Comparison of ENCODE assay signal across 10 mouse cellular contexts in genomic region chr2:30836238-30836990, GRCm38 (mm10). TPM values are rescaled to one million over a fixed set of nuclear protein-coding genes. Genes with fewer than 3 reads are reported as not detected.
A peak's percentile ranks its signal among the peaks of the same experiment; 100 is the strongest.
DNase-seq lines count a peak whose midpoint lies in the region; ATAC-seq lines count a peak whose summit lies in the region.
"Had no signal": no experiment of that assay in that cellular context is flagged by ENCODE, and none has a peak within 500 bp of the region (broad histone marks: within the 10 kb centered on the region; RNA-seq: fewer than 3 reads in every experiment).

No protein-coding gene starts in this region.

- no peaks in the 10 kb centered on the region for H3K36me3 ChIP-seq in heart, embryonic 13.5 days
- H3K36me3 ChIP-seq in midbrain, embryonic 15.5 days (replicated peaks), result no peaks in the 10 kb centered on the region
- H3K36me3 ChIP-seq in midbrain, embryonic 14.5 days (ENCODE audit: control insufficient read depth, insufficient read depth, low read length), result no peaks in the 10 kb centered on the region
- no peaks in the 10 kb centered on the region for H3K36me3 ChIP-seq in forebrain, embryonic 15.5 days

- 20% methylated on average over 21 of the region's 21 CpGs for WGBS in heart, embryonic 13.5 days
- 16% methylated on average over 21 of the region's 21 CpGs for WGBS in midbrain, embryonic 15.5 days
- WGBS in midbrain, embryonic 14.5 days, result 17% methylated on average over 21 of the region's 21 CpGs
- 4% methylated on average over 20 of the region's 21 CpGs for WGBS in forebrain, embryonic 15.5 days

- peaks cover 43% of the 10 kb centered on the region for H3K4me1 ChIP-seq in heart, embryonic 13.5 days
- peaks cover 6% of the 10 kb centered on the region; the same call in 1 of the 2 replicates for H3K4me1 ChIP-seq in midbrain, embryonic 15.5 days
- H3K4me1 ChIP-seq in midbrain, embryonic 14.5 days (ENCODE audit: control insufficient read depth, insufficient read depth, low read length), result peaks cover 4% of the 10 kb centered on the region; the same call in 1 of the 2 replicates
- H3K4me1 ChIP-seq in forebrain, embryonic 15.5 days, result peaks cover 15% of the 10 kb centered on the region

- H3K27ac ChIP-seq in heart, embryonic 13.5 days (replicated peaks), result peak overlapping the region; percentile 33
- H3K27ac ChIP-seq in midbrain, embryonic 15.5 days, result no peak overlapping the region
- H3K27ac ChIP-seq in midbrain, embryonic 14.5 days (replicated peaks; ENCODE audit: low read depth, low read length), result no peak overlapping the region
- H3K27ac ChIP-seq in forebrain, embryonic 15.5 days (replicated peaks), result peak overlapping the region; percentile 50
- H3K27ac ChIP-seq: left cerebral cortex, adult 2 months had no signal

- H3K9ac ChIP-seq in heart, embryonic 13.5 days, result peak overlapping the region; percentile 56
- no peak overlapping the region for H3K9ac ChIP-seq in midbrain, embryonic 15.5 days
- no peak overlapping the region for H3K9ac ChIP-seq in midbrain, embryonic 14.5 days (replicated peaks; ENCODE audit: low read length)
- H3K9ac ChIP-seq in forebrain, embryonic 15.5 days (replicated peaks), result 0 out of 2 replicates have a peak overlapping the region, but pooled peaks have one; percentile 19

- H3K4me3 ChIP-seq in heart, embryonic 13.5 days, result 0 out of 2 replicates have a peak overlapping the region, but pooled peaks have one; percentile 2
- no peak overlapping the region for H3K4me3 ChIP-seq in midbrain, embryonic 15.5 days
- H3K4me3 ChIP-seq in midbrain, embryonic 14.5 days (replicated peaks; ENCODE audit: low read depth, low read length), result no peak overlapping the region
- H3K4me3 ChIP-seq in forebrain, embryonic 15.5 days, result no peak overlapping the region
- H3K4me3 ChIP-seq: left cerebral cortex, adult 2 months had no signal

- no peak for DNase-seq in heart, adult 11 months
- no peak for DNase-seq in midbrain, embryonic 14.5 days
- DNase-seq in retina, embryonic 14.5 days (ENCODE audit: low spot score), result peak; percentile 63
- DNase-seq in thymus, postnatal 25 days, result no peak
- no peak for DNase-seq in left cerebral cortex, adult 9 months (ENCODE audit: low spot score in 2 of 2)
- DNase-seq: adrenal gland, adult 2 months had no signal

- H3K27me3 ChIP-seq in heart, embryonic 13.5 days (replicated peaks), result no peaks in the 10 kb centered on the region
- no peaks in the 10 kb centered on the region for H3K27me3 ChIP-seq in midbrain, embryonic 15.5 days (replicated peaks)
- H3K27me3 ChIP-seq in midbrain, embryonic 14.5 days (ENCODE audit: control insufficient read depth, insufficient read depth, low read length), result no peaks in the 10 kb centered on the region
- no peaks in the 10 kb centered on the region for H3K27me3 ChIP-seq in forebrain, embryonic 15.5 days

- peak overlapping the region; percentile 34 for H3K4me2 ChIP-seq in heart, embryonic 13.5 days
- H3K4me2 ChIP-seq in midbrain, embryonic 15.5 days, result peak overlapping the region; percentile 6; the same call in 1 of the 2 replicates
- H3K4me2 ChIP-seq in midbrain, embryonic 14.5 days (ENCODE audit: low read length), result no peak overlapping the region
- H3K4me2 ChIP-seq in forebrain, embryonic 15.5 days (replicated peaks), result peak overlapping the region; percentile 19

- no peaks in the 10 kb centered on the region for H3K9me3 ChIP-seq in heart, embryonic 13.5 days
- no peaks in the 10 kb centered on the region for H3K9me3 ChIP-seq in midbrain, embryonic 15.5 days
- H3K9me3 ChIP-seq in midbrain, embryonic 14.5 days (ENCODE audit: control insufficient read depth, low read length), result no peaks in the 10 kb centered on the region
- no peaks in the 10 kb centered on the region for H3K9me3 ChIP-seq in forebrain, embryonic 15.5 days

- ATAC-seq in heart, embryonic 13.5 days (ENCODE audit: extremely low read depth, insufficient number of reproducible peaks, low FRiP score, low TSS enrichment), result no peak
- no peak for ATAC-seq in midbrain, embryonic 15.5 days (replicated peaks)
- no peak for ATAC-seq in midbrain, embryonic 14.5 days (ENCODE audit: low FRiP score, low TSS enrichment)
- no peak; the same call in 1 of the 2 replicates for ATAC-seq in forebrain, embryonic 15.5 days (replicated peaks)

RNA-seq across cellular contexts. Expression of gene Prrx2, which starts 1.6 kb away (rescaled TPM):
- polyA plus RNA-seq in heart, embryonic 13.5 days (2015; fragmentation: Nextera tagmentation; extraction: Ambion mirVana), result 30.3 and 37.0 TPM in 2 replicates
- polyA plus RNA-seq in midbrain, embryonic 15.5 days (2015; fragmentation: Nextera tagmentation; extraction: Ambion mirVana), result 3.7 and 4.0 TPM in 2 replicates
- 1.4 and 2.2 TPM in 2 replicates for polyA plus RNA-seq in midbrain, embryonic 14.5 days (2014; fragmentation: Nextera tagmentation; extraction: Ambion mirVana)
- 1.6 and 3.1 TPM in 2 replicates for polyA plus RNA-seq in forebrain, embryonic 15.5 days (2015; fragmentation: Nextera tagmentation; extraction: Ambion mirVana)

RNA-seq across cellular contexts. Expression of gene Asb6, which starts 6.3 kb away (rescaled TPM):
- polyA plus RNA-seq in heart, embryonic 13.5 days (2015; fragmentation: Nextera tagmentation; extraction: Ambion mirVana), result 20.0 and 21.8 TPM in 2 replicates
- polyA plus RNA-seq in midbrain, embryonic 15.5 days (2015; fragmentation: Nextera tagmentation; extraction: Ambion mirVana), result 44.9 and 47.5 TPM in 2 replicates
- 38.5 and 42.7 TPM in 2 replicates for polyA plus RNA-seq in midbrain, embryonic 14.5 days (2014; fragmentation: Nextera tagmentation; extraction: Ambion mirVana)
- polyA plus RNA-seq in forebrain, embryonic 15.5 days (2015; fragmentation: Nextera tagmentation; extraction: Ambion mirVana), result 43.3 and 45.3 TPM in 2 replicates

RNA-seq across cellular contexts. Expression of gene Ntmt1, which starts 28.8 kb away (rescaled TPM):
- polyA plus RNA-seq in heart, embryonic 13.5 days (2015; fragmentation: Nextera tagmentation; extraction: Ambion mirVana), result 72.7 and 81.4 TPM in 2 replicates
- 122 and 123 TPM in 2 replicates for polyA plus RNA-seq in midbrain, embryonic 15.5 days (2015; fragmentation: Nextera tagmentation; extraction: Ambion mirVana)
- 114 and 122 TPM in 2 replicates for polyA plus RNA-seq in midbrain, embryonic 14.5 days (2014; fragmentation: Nextera tagmentation; extraction: Ambion mirVana)
- 117 and 131 TPM in 2 replicates for polyA plus RNA-seq in forebrain, embryonic 15.5 days (2015; fragmentation: Nextera tagmentation; extraction: Ambion mirVana)

RNA-seq across cellular contexts. Expression of gene 1700001O22Rik, which starts 33.0 kb away (rescaled TPM):
- polyA plus RNA-seq in heart, embryonic 13.5 days (2015; fragmentation: Nextera tagmentation; extraction: Ambion mirVana), result 1.7 and 2.1 TPM in 2 replicates
- 1.2 and 1.7 TPM in 2 replicates for polyA plus RNA-seq in midbrain, embryonic 15.5 days (2015; fragmentation: Nextera tagmentation; extraction: Ambion mirVana)
- 0.87 and 1.0 TPM in 2 replicates for polyA plus RNA-seq in midbrain, embryonic 14.5 days (2014; fragmentation: Nextera tagmentation; extraction: Ambion mirVana)
- 2.6 and 3.7 TPM in 2 replicates for polyA plus RNA-seq in forebrain, embryonic 15.5 days (2015; fragmentation: Nextera tagmentation; extraction: Ambion mirVana)

Comparison
In these comparisons a context has a peak if more than half of its experiments do, and no peak if none do; other contexts are left out.
1. H3K27ac ChIP-seq: peak in heart, embryonic 13.5 days (single experiment) and forebrain, embryonic 15.5 days (single experiment); none in midbrain, embryonic 15.5 days (single experiment) and midbrain, embryonic 14.5 days (single experiment).
2. H3K9ac ChIP-seq: peak in heart, embryonic 13.5 days (single experiment) and forebrain, embryonic 15.5 days (single experiment); none in midbrain, embryonic 15.5 days (single experiment) and midbrain, embryonic 14.5 days (single experiment).